Mouse (Mus musculus): ENCODE data around the gene Gm20696. TPM values are rescaled to one million over a fixed set of nuclear protein-coding genes. Genes with fewer than 3 reads are reported as not detected.

Gm20696 gene
- polyA plus RNA-seq, 1 experiment from 2014 or later: 1.4 TPM

GRCm38 (mm10) chr6:99342416-99342815 is 324.2 kb downstream of the Gm20696 start:
- H3K4me3 ChIP-seq (ENCODE audit: low read depth, low read length): no peak overlapping the region
- no peaks in the 10 kb centered on the region for H3K27me3 ChIP-seq (ENCODE audit: control insufficient read depth, insufficient read depth, low read length)
- H3K36me3 ChIP-seq (ENCODE audit: control insufficient read depth, insufficient read depth, low read length): no peaks in the 10 kb centered on the region
- ATAC-seq (ENCODE audit: low FRiP score, low TSS enrichment): no peak
- no peaks in the 10 kb centered on the region for H3K9me3 ChIP-seq (ENCODE audit: control insufficient read depth, low read length)
- DNase-seq (ENCODE audit: low spot score): no peak
- 91% methylated on average over 3 of the region's 3 CpGs for WGBS
- no peak for TF ChIP-seq EP300 (optimal IDR thresholded peaks at IDR 0.05)
- TF ChIP-seq CTCF (IDR thresholded peaks at IDR 0.05; ENCODE audit: low read depth): no peak
- H3K27ac ChIP-seq (replicated peaks): no peak overlapping the region
- H3K9ac ChIP-seq (ENCODE audit: low read length): no peak overlapping the region
- H3K4me2 ChIP-seq (replicated peaks; ENCODE audit: low read depth): no peak overlapping the region
- H3K4me1 ChIP-seq (replicated peaks; ENCODE audit: control insufficient read depth, insufficient read depth): 0 out of 2 replicates have a peak, but pooled peaks cover 3% of the 10 kb centered on the region

GRCm38 (mm10) chr6:99340902-99341301 is 325.7 kb downstream of the Gm20696 start:
- DNase-seq (ENCODE audit: low spot score) (no peak), ATAC-seq (ENCODE audit: low FRiP score, low TSS enrichment) (no peak)
- 90% methylated on average over 4 of the region's 4 CpGs for WGBS
- TF ChIP-seq CTCF (IDR thresholded peaks at IDR 0.05; ENCODE audit: low read depth) (no peak), EP300 (optimal IDR thresholded peaks at IDR 0.05) (no peak)
- Histone ChIP-seq H3K27me3 (ENCODE audit: control insufficient read depth, insufficient read depth, low read length) (no peaks in the 10 kb centered on the region), H3K4me3 (ENCODE audit: low read depth, low read length) (no peak overlapping the region), H3K9me3 (ENCODE audit: control insufficient read depth, low read length) (no peaks in the 10 kb centered on the region), H3K36me3 (ENCODE audit: control insufficient read depth, insufficient read depth, low read length) (no peaks in the 10 kb centered on the region), H3K27ac (replicated peaks) (no peak overlapping the region), H3K4me2 (replicated peaks; ENCODE audit: low read depth) (no peak overlapping the region), H3K4me1 (replicated peaks; ENCODE audit: control insufficient read depth, insufficient read depth) (0 out of 2 replicates have a peak, but pooled peaks cover 3% of the 10 kb centered on the region), H3K9ac (ENCODE audit: low read length) (no peak overlapping the region)

- no peaks in the 10 kb centered on the region for H3K36me3 ChIP-seq (ENCODE audit: control insufficient read depth, insufficient read depth, low read length)
- H3K9me3 ChIP-seq (ENCODE audit: control insufficient read depth, low read length): no peaks in the 10 kb centered on the region
- no peak overlapping the region for H3K4me3 ChIP-seq (ENCODE audit: low read depth, low read length)
- no peaks in the 10 kb centered on the region for H3K27me3 ChIP-seq (ENCODE audit: control insufficient read depth, insufficient read depth, low read length)
- ATAC-seq (ENCODE audit: low FRiP score, low TSS enrichment) (no peak), DNase-seq (ENCODE audit: low spot score) (no peak)
- H3K9ac ChIP-seq (ENCODE audit: low read length): no peak overlapping the region
- no peak for TF ChIP-seq CTCF (IDR thresholded peaks at IDR 0.05; ENCODE audit: low read depth)
- no peak for TF ChIP-seq EP300 (optimal IDR thresholded peaks at IDR 0.05)
- 83% methylated on average over 10 of the region's 10 CpGs for WGBS
- no peak overlapping the region for H3K4me2 ChIP-seq (replicated peaks; ENCODE audit: low read depth)
- H3K4me1 ChIP-seq (replicated peaks; ENCODE audit: control insufficient read depth, insufficient read depth): 0 out of 2 replicates have a peak, but pooled peaks cover 3% of the 10 kb centered on the region
- H3K27ac ChIP-seq (replicated peaks): no peak overlapping the region
These were observed 326.4 kb downstream of the Gm20696 start for GRCm38 (mm10) chr6:99339986-99340721.

GRCm38 (mm10) chr6:99339343-99339620 is 327.3 kb downstream of the Gm20696 start:
- 56% methylated on average over 5 of the region's 5 CpGs for WGBS
- Histone ChIP-seq H3K36me3 (ENCODE audit: control insufficient read depth, insufficient read depth, low read length) (no peaks in the 10 kb centered on the region), H3K4me3 (ENCODE audit: low read depth, low read length) (no peak overlapping the region), H3K9ac (ENCODE audit: low read length) (no peak overlapping the region), H3K27me3 (ENCODE audit: control insufficient read depth, insufficient read depth, low read length) (no peaks in the 10 kb centered on the region), H3K4me1 (replicated peaks; ENCODE audit: control insufficient read depth, insufficient read depth) (0 out of 2 replicates have a peak, but pooled peaks cover 3% of the 10 kb centered on the region), H3K9me3 (ENCODE audit: control insufficient read depth, low read length) (no peaks in the 10 kb centered on the region), H3K27ac (replicated peaks) (no peak overlapping the region; the same call in 1 of the 2 replicates), H3K4me2 (replicated peaks; ENCODE audit: low read depth) (no peak overlapping the region)
- TF ChIP-seq EP300 (optimal IDR thresholded peaks at IDR 0.05) (no peak), CTCF (IDR thresholded peaks at IDR 0.05; ENCODE audit: low read depth) (no peak)
- DNase-seq (ENCODE audit: low spot score) (no peak), ATAC-seq (ENCODE audit: low FRiP score, low TSS enrichment) (no peak)

- H3K4me3 ChIP-seq (ENCODE audit: low read depth, low read length): no peak overlapping the region
- H3K9me3 ChIP-seq (ENCODE audit: control insufficient read depth, low read length): no peaks in the 10 kb centered on the region
- no peak overlapping the region for H3K9ac ChIP-seq (ENCODE audit: low read length)
- H3K4me2 ChIP-seq (replicated peaks; ENCODE audit: low read depth): no peak overlapping the region
- H3K27ac ChIP-seq (replicated peaks): peak overlapping the region; percentile 49; the same call in 1 of the 2 replicates
- H3K4me1 ChIP-seq (replicated peaks; ENCODE audit: control insufficient read depth, insufficient read depth): 0 out of 2 replicates have a peak, but pooled peaks cover 3% of the 10 kb centered on the region
- WGBS: 48% methylated on average over 9 of the region's 9 CpGs
- H3K27me3 ChIP-seq (ENCODE audit: control insufficient read depth, insufficient read depth, low read length): no peaks in the 10 kb centered on the region
- no peaks in the 10 kb centered on the region for H3K36me3 ChIP-seq (ENCODE audit: control insufficient read depth, insufficient read depth, low read length)
- no peak for ATAC-seq (ENCODE audit: low FRiP score, low TSS enrichment)
- DNase-seq (ENCODE audit: low spot score): no peak
- TF ChIP-seq EP300 (optimal IDR thresholded peaks at IDR 0.05): no peak
- no peak for TF ChIP-seq CTCF (IDR thresholded peaks at IDR 0.05; ENCODE audit: low read depth)
These were observed 327.8 kb downstream of the Gm20696 start for GRCm38 (mm10) chr6:99338593-99339342.

GRCm38 (mm10) chr6:99338174-99338573 is 328.4 kb downstream of the Gm20696 start:
- H3K9me3 ChIP-seq (ENCODE audit: control insufficient read depth, low read length): no peaks in the 10 kb centered on the region
- H3K27me3 ChIP-seq (ENCODE audit: control insufficient read depth, insufficient read depth, low read length): no peaks in the 10 kb centered on the region
- ATAC-seq (ENCODE audit: low FRiP score, low TSS enrichment) (no peak), DNase-seq (ENCODE audit: low spot score) (no peak)
- H3K4me2 ChIP-seq (replicated peaks; ENCODE audit: low read depth): no peak overlapping the region
- no peak overlapping the region for H3K9ac ChIP-seq (ENCODE audit: low read length)
- no peak for TF ChIP-seq CTCF (IDR thresholded peaks at IDR 0.05; ENCODE audit: low read depth)
- TF ChIP-seq EP300 (optimal IDR thresholded peaks at IDR 0.05): no peak
- H3K4me1 ChIP-seq (replicated peaks; ENCODE audit: control insufficient read depth, insufficient read depth): 0 out of 2 replicates have a peak, but pooled peaks cover 3% of the 10 kb centered on the region
- no peak overlapping the region for H3K4me3 ChIP-seq (ENCODE audit: low read depth, low read length)
- no peaks in the 10 kb centered on the region for H3K36me3 ChIP-seq (ENCODE audit: control insufficient read depth, insufficient read depth, low read length)
- H3K27ac ChIP-seq (replicated peaks): 0 out of 2 replicates have a peak overlapping the region, but pooled peaks have one; percentile 49
- 42% methylated on average over 3 of the region's 3 CpGs for WGBS
